Comparison of ENCODE assay signal across 8 mouse cellular contexts in the genomic region with DNA sequence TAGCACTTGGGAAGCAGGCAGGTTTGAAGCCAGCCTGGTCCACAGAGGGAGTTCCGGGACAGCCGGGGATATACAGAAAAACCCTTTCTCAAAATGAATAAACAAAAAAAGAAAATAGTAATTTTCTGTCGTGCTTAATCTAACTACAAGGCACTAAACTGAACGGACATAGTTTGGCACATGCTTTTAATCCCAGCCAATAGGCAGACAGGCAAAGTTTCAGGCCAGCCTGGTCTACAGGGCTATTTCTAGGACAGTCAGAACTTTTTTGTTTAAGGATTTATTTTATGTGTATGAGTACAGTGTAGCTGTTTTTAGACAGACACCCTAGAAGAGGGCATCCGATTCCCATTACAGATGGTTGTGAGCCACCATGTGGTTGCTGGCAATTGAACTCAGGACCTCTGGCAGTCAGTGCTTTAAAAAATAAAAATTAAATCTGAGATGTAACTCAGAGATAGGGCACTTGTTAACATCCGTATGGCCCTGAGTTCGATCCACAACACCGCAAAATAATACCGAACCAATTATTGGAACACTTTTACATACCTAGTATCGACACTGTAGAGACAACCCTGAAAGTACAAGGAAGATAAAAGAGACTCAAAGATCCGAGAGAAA. TPM values are rescaled to one million over a fixed set of nuclear protein-coding genes. Genes with fewer than 3 reads are reported as not detected.
DNase-seq lines count a peak whose midpoint lies in the region; ATAC-seq and TF ChIP-seq lines count a peak whose summit lies in the region.

No protein-coding gene starts in this region.

- H3K4me3 ChIP-seq in cerebellum, adult 2 months (replicated peaks; ENCODE audit: insufficient read depth, low read depth, low read length), result peak overlapping the region; percentile 68
- peak overlapping the region; percentile 95 for H3K4me3 ChIP-seq in megakaryocyte, embryonic 14.5 days (replicated peaks)
- H3K4me3 ChIP-seq in hindbrain, embryonic 16.5 days (ENCODE audit: low read length), result peak overlapping the region; percentile 99
- peak overlapping the region; percentile 99 for H3K4me3 ChIP-seq in midbrain, embryonic 15.5 days

- H3K9ac ChIP-seq in hindbrain, embryonic 16.5 days (ENCODE audit: low read depth, low read length), result peak overlapping the region; percentile 69
- H3K9ac ChIP-seq in midbrain, embryonic 15.5 days, result peak overlapping the region; percentile 75

- H3K36me3 ChIP-seq in megakaryocyte, embryonic 14.5 days (replicated peaks; ENCODE audit: low read length), result peaks cover 17% of the 10 kb centered on the region
- no peaks in the 10 kb centered on the region for H3K36me3 ChIP-seq in hindbrain, embryonic 16.5 days (ENCODE audit: control insufficient read depth, insufficient read depth, low read length)
- no peaks in the 10 kb centered on the region for H3K36me3 ChIP-seq in midbrain, embryonic 15.5 days (replicated peaks)

- H3K4me2 ChIP-seq in hindbrain, embryonic 16.5 days (ENCODE audit: low read length), result peak overlapping the region; percentile 69
- peak overlapping the region; percentile 66 for H3K4me2 ChIP-seq in midbrain, embryonic 15.5 days

- H3K27ac ChIP-seq in cerebellum, adult 2 months (ENCODE audit: insufficient read depth, low read length), result no peak overlapping the region; the same call in 1 of the 2 replicates
- H3K27ac ChIP-seq in hindbrain, embryonic 16.5 days (ENCODE audit: low read depth, low read length), result peak overlapping the region; percentile 73
- H3K27ac ChIP-seq in midbrain, embryonic 15.5 days, result peak overlapping the region; percentile 84

- no peaks in the 10 kb centered on the region for H3K27me3 ChIP-seq in cerebellum, adult 2 months (ENCODE audit: control insufficient read depth, insufficient read depth, low read length)
- H3K27me3 ChIP-seq in megakaryocyte, embryonic 14.5 days (replicated peaks), result no peaks in the 10 kb centered on the region
- no peaks in the 10 kb centered on the region for H3K27me3 ChIP-seq in hindbrain, embryonic 16.5 days (replicated peaks; ENCODE audit: control insufficient read depth, insufficient read depth, low read length)
- no peaks in the 10 kb centered on the region for H3K27me3 ChIP-seq in midbrain, embryonic 15.5 days (replicated peaks)

- no peak for TF ChIP-seq CTCF in cerebellum, adult 2 months (IDR thresholded peaks at IDR 0.05; ENCODE audit: borderline replicate concordance, insufficient read depth, low read depth, low read length)

- no peaks in the 10 kb centered on the region; the same call in 1 of the 2 replicates for H3K4me1 ChIP-seq in cerebellum, adult 2 months (ENCODE audit: control insufficient read depth, insufficient read depth, low read length)
- H3K4me1 ChIP-seq in megakaryocyte, embryonic 14.5 days, result peaks cover 67% of the 10 kb centered on the region
- H3K4me1 ChIP-seq in hindbrain, embryonic 16.5 days (ENCODE audit: control insufficient read depth, insufficient read depth, low read depth, low read length), result peaks cover 29% of the 10 kb centered on the region
- H3K4me1 ChIP-seq in midbrain, embryonic 15.5 days, result peaks cover 38% of the 10 kb centered on the region

- no peak for DNase-seq in cerebellum, adult 2 months

- no peak for TF ChIP-seq POLR2A in cerebellum, adult 2 months (IDR thresholded peaks at IDR 0.05; ENCODE audit: borderline replicate concordance, insufficient read depth, low read length)

- WGBS in cerebellum, adult 2 months, result 3% methylated on average over 11 of the region's 11 CpGs
- WGBS in hindbrain, embryonic 16.5 days, result 12% methylated on average over 11 of the region's 11 CpGs
- WGBS in midbrain, embryonic 15.5 days, result 9% methylated on average over 11 of the region's 11 CpGs

- H3K9me3 ChIP-seq in megakaryocyte, embryonic 14.5 days, result no peaks in the 10 kb centered on the region
- no peaks in the 10 kb centered on the region for H3K9me3 ChIP-seq in hindbrain, embryonic 16.5 days (ENCODE audit: control insufficient read depth, low read length)
- H3K9me3 ChIP-seq in midbrain, embryonic 15.5 days, result no peaks in the 10 kb centered on the region

- ATAC-seq in cerebellum, adult (ENCODE audit: insufficient number of reproducible peaks, low FRiP score, low TSS enrichment), result no peak
- ATAC-seq in megakaryocyte, adult 5-6 weeks (ENCODE audit: poor library complexity, severe bottlenecking), result no peak
- ATAC-seq in hindbrain, embryonic 16.5 days, result peak; percentile 70
- ATAC-seq in midbrain, embryonic 15.5 days (replicated peaks), result peak; percentile 47
- no peak for ATAC-seq in monocyte, adult 5-6 weeks (replicated peaks; ENCODE audit: insufficient number of reproducible peaks, low FRiP score, low TSS enrichment, poor library complexity, severe bottlenecking)
- no peak for ATAC-seq in granulocyte monocyte progenitor cell, adult 5-6 weeks (replicated peaks; ENCODE audit: poor library complexity, severe bottlenecking)

RNA-seq across cellular contexts. Expression of gene Srsf4, which starts 0.6 kb away (rescaled TPM):
- 77.6 and 81.9 TPM in 2 replicates for polyA plus RNA-seq in cerebellum, adult 2 months (2012; rRNA removed)
- polyA plus RNA-seq in megakaryocyte, embryonic 14.5 days (2012; ENCODE audit: insufficient read depth, low replicate concordance), result 53.8 and 135 TPM in 2 replicates
- total RNA-seq in megakaryocyte, adult 5-6 weeks (2015), result 39.0 and 39.7 TPM in 2 replicates
- 44.5 and 61.2 TPM in 2 replicates for total RNA-seq in megakaryocyte, adult 5-6 weeks (2017)
- polyA plus RNA-seq in hindbrain, embryonic 16.5 days (2015; fragmentation: Nextera tagmentation; extraction: Ambion mirVana), result 86.6 and 94.4 TPM in 2 replicates
- 116 and 117 TPM in 2 replicates for polyA plus RNA-seq in midbrain, embryonic 15.5 days (2015; fragmentation: Nextera tagmentation; extraction: Ambion mirVana)
- 49.3 to 72.8 TPM (median 58.3 TPM) in 3 replicates for total RNA-seq in monocyte, adult 5-6 weeks (2017)
- 62.0 and 78.5 TPM in 2 replicates for total RNA-seq in granulocyte monocyte progenitor cell, adult 5-6 weeks (2014; fragmentation: Nextera tagmentation)
- total RNA-seq in granulocyte monocyte progenitor cell, adult 5-6 weeks (2017), result 66.8 and 72.4 TPM in 2 replicates

RNA-seq across cellular contexts. Expression of gene Mecr, which starts 29.5 kb away (rescaled TPM):
- 41.0 and 43.8 TPM in 2 replicates for polyA plus RNA-seq in cerebellum, adult 2 months (2012; rRNA removed)
- polyA plus RNA-seq in megakaryocyte, embryonic 14.5 days (2012; ENCODE audit: insufficient read depth, low replicate concordance), result 8.8 and 15.2 TPM in 2 replicates
- total RNA-seq in megakaryocyte, adult 5-6 weeks (2015), result 15.3 and 18.4 TPM in 2 replicates
- total RNA-seq in megakaryocyte, adult 5-6 weeks (2017), result 11.0 and 20.6 TPM in 2 replicates
- 36.3 and 41.1 TPM in 2 replicates for polyA plus RNA-seq in hindbrain, embryonic 16.5 days (2015; fragmentation: Nextera tagmentation; extraction: Ambion mirVana)
- 38.3 and 40.3 TPM in 2 replicates for polyA plus RNA-seq in midbrain, embryonic 15.5 days (2015; fragmentation: Nextera tagmentation; extraction: Ambion mirVana)
- 11.1 to 17.7 TPM (median 12.7 TPM) in 3 replicates for total RNA-seq in monocyte, adult 5-6 weeks (2017)
- 40.0 and 68.6 TPM in 2 replicates for total RNA-seq in granulocyte monocyte progenitor cell, adult 5-6 weeks (2014; fragmentation: Nextera tagmentation)
- total RNA-seq in granulocyte monocyte progenitor cell, adult 5-6 weeks (2017), result 28.4 and 36.2 TPM in 2 replicates

RNA-seq across cellular contexts. Expression of gene Ptpru, which starts 34.7 kb away (rescaled TPM):
- 46.1 and 47.3 TPM in 2 replicates for polyA plus RNA-seq in cerebellum, adult 2 months (2012; rRNA removed)
- 0.07 and 0.39 TPM in 2 replicates for polyA plus RNA-seq in megakaryocyte, embryonic 14.5 days (2012; ENCODE audit: insufficient read depth, low replicate concordance)
- total RNA-seq in megakaryocyte, adult 5-6 weeks (2015), result 2.1 and 2.5 TPM in 2 replicates
- total RNA-seq in megakaryocyte, adult 5-6 weeks (2017), result 0.49 and 0.95 TPM in 2 replicates
- polyA plus RNA-seq in hindbrain, embryonic 16.5 days (2015; fragmentation: Nextera tagmentation; extraction: Ambion mirVana), result 25.0 and 25.2 TPM in 2 replicates
- 22.1 and 27.9 TPM in 2 replicates for polyA plus RNA-seq in midbrain, embryonic 15.5 days (2015; fragmentation: Nextera tagmentation; extraction: Ambion mirVana)
- not detected in 3 replicates for total RNA-seq in monocyte, adult 5-6 weeks (2017)
- total RNA-seq in granulocyte monocyte progenitor cell, adult 5-6 weeks (2014; fragmentation: Nextera tagmentation), result 7.7 and 13.9 TPM in 2 replicates
- 4.1 and 4.2 TPM in 2 replicates for total RNA-seq in granulocyte monocyte progenitor cell, adult 5-6 weeks (2017)

RNA-seq across cellular contexts. Expression of gene Tmem200b, which starts 48.8 kb away (rescaled TPM):
- polyA plus RNA-seq in cerebellum, adult 2 months (2012; rRNA removed), result 26.3 and 29.5 TPM in 2 replicates
- not detected in 2 replicates for polyA plus RNA-seq in megakaryocyte, embryonic 14.5 days (2012; ENCODE audit: insufficient read depth, low replicate concordance)
- total RNA-seq in megakaryocyte, adult 5-6 weeks (2015), result not detected in 2 replicates
- total RNA-seq in megakaryocyte, adult 5-6 weeks (2017), result not detected in 2 replicates
- 0.34 TPM in 1 of 2 replicates, not detected in the other for polyA plus RNA-seq in hindbrain, embryonic 16.5 days (2015; fragmentation: Nextera tagmentation; extraction: Ambion mirVana)
- 0.15 and 0.45 TPM in 2 replicates for polyA plus RNA-seq in midbrain, embryonic 15.5 days (2015; fragmentation: Nextera tagmentation; extraction: Ambion mirVana)
- 0.39 TPM in 1 of 3 replicates, not detected in the others for total RNA-seq in monocyte, adult 5-6 weeks (2017)
- not detected in 2 replicates for total RNA-seq in granulocyte monocyte progenitor cell, adult 5-6 weeks (2014; fragmentation: Nextera tagmentation)
- not detected in 2 replicates for total RNA-seq in granulocyte monocyte progenitor cell, adult 5-6 weeks (2017)

Comparison
In these comparisons a context has a peak if more than half of its experiments do, and no peak if none do; other contexts are left out.
1. ATAC-seq: peak in hindbrain, embryonic 16.5 days (single experiment) and midbrain, embryonic 15.5 days (single experiment); none in cerebellum, adult (single experiment), megakaryocyte, adult 5-6 weeks (single experiment), monocyte, adult 5-6 weeks (single experiment) and granulocyte monocyte progenitor cell, adult 5-6 weeks (single experiment).
2. RNA of gene Ptpru, which starts 34.7 kb away (polyA plus RNA-seq): 46.1 to 47.3 TPM in cerebellum, adult 2 months, 22.1 to 27.9 TPM in midbrain, embryonic 15.5 days and 25.0 to 25.2 TPM in hindbrain, embryonic 16.5 days; 0.07 to 0.39 TPM in megakaryocyte, embryonic 14.5 days; every median in the first group is over 10 times any median in the second.
3. Peak in every context shown above with its lines, with median percentiles within 50 percentile points of each other: H3K4me3 ChIP-seq.